Mouse (Mus musculus): Measurements from ENCODE around the gene Gale.
A peak's percentile ranks its signal among the peaks of the same experiment; 100 is the strongest.

The Gale gene

DNA sequence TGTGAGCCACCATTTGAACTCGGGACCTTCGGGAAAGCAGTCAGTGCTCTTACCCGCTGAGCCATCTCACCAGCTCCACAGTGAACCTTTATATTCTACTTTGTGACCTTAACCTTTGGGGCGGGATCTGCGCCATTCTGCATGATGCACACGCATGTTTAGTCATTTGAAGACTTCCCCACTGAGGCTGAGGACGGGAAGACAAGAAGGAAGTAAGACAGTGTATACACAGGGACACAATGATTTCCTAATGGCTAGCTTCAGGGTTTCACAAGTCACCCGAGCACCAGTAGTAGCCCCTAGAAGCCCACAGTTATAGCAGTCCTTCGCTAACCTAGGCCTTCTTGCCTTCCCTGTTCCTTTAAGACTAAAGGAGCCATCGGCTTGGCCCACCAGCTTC, 17.8 kb upstream of the Gale start:
- peak; percentile 47 for DNase-seq

DNA sequence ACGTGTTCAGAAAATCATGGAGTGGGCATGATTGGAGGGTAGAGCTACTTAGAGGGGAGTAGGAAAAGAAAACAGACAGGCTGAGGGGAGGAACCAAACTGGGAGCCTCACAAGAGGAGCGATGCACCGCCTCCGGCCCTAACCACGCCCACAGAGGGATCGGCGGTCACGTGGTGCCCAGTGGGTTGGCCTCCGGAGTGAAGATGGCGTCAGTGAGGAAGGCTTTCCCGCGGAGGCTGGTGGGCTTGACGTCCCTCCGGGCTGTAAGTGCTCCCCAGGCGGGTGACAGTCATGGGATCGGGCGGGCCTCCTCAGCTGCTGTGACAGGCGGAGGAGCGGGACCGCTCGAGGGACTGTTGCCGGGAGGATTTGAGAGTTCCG, 17.3 kb upstream of the Gale start, which contains the start of gene Hmgcl:
Gene Hmgcl, plus strand, starts transcription at position 171 of the 381 bp plus-strand sequence.
- peak; percentile 92 for DNase-seq

DNA sequence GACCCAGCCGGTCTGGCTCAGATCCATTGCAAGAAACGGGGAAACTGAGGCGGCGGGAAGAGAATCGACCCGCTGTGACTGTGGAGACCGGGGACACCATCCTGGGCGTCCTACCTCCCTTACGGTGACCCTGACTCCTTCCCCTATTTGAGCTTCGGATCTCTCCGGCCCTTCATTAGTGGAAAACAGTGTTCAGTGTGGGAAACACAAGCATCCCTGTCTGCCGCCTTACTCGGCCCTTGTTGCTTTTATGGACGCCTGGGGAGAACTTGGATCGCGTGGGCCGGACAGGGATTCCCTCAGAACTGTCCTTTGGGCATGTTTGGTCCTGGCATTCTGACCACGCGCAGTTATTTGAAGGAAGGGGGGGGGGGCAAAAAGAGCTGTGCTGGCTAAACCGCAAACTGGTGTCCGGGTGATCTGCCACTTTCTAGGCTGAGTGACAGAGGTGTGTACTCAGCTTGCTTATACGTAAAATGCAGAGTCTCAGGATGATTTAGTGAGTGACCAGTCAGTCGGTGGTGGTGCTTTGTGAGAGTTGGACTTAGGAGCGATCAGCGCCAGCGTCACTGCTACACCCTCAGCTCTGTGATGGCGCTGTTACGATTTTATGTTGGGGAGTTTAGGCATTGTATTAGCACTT, 16.7 kb upstream of the Gale start:
- DNase-seq = peak; percentile 57

DNA sequence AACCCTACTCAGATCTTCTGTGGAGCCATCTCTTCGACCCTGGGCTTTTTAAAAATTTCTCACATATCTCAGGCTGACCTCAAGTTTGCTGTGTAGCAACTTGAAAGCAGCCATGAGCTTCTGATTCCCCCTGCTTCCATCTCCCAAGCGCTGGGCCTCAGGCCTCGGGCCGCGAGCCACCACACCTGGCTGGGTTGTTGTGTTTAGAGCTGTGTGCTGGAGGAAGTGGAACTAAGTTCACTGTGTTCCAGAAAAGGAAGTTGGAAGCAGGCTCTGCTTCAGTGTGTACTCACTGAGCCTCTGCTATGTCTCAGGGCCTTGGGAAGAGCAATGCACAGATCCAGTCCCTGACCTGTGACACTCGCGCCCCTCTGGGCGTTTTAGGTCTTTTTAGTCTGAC, 15.4 kb upstream of the Gale start:
- DNase-seq = no peak

DNA sequence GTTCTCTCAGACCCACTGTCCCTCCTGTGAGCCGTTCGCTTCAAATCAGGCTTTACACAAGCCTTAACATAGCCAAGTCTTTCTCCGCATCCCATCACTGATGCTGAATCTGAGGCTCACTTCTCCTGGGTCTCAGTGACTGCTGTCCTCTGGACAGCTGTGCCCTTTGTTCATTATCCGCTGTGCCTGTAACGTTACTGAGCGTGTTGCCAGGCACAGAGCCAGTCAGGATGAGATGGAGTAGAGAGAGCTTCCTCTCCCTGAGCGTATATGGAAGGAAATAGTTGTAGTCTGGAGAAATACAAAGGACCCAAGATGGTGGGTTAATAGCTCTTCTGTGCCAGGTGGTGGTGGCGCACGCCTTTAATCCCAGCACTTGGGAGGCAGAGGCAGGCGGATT, 14.1 kb upstream of the Gale start:
- peak; percentile 42 for DNase-seq

DNA sequence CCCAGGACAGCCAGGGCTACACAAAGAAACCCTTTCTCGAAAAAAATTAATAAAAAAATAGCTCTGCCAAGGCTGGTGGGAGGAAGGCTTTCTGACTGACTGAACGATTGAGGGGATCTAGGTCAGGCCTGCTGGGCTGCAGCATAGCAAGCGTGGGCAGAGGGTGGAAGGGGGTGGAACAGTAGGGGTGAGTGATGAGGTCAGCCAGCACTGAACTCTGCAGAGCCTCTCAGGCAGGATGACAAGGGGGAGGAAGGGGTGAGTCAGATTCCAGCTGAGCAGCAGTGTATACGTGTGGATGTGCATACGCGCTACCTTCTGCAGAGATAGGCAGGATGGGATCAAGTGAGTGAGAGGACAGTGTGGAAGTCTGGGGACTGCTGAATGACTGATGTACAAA, 13.6 kb upstream of the Gale start:
- DNase-seq = peak; percentile 86

DNA sequence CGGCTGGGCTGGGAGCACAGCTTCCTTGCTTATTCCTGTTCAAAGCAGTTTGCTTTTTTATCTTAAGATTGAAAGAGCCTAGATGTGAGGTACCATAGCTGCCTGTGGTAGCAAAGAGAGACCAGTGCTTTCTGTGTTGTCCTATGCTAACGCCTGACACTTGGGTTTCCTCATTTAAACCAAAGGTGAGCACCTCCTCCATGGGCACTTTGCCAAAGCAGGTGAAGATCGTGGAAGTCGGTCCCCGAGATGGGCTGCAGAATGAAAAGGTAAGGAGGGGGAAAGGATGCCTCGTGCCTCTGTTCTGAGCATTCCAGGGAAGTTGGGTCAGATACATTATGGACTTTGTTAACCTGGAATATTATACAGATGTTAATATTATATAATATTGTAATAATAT, 13.2 kb upstream of the Gale start:
- DNase-seq = peak; percentile 62

DNA sequence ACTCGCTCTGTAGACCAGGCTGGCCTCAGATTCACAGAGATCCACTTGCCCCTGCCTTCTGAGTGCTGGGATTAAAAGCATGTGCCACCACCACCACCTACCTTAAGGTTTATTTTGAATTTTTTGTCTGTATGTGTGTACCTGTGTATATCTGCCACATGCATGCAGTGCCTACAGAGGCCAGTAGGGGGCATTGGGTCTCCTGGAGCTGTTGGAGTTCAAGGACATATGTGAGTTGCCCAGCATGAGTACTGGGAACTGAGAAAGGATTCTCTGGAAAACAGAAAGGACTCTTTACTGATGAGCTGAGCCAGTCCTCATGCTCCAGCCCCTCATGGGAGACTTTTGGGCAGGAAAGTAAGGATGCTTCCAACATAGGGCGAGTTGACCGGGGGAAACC, 12.0 kb upstream of the Gale start:
- DNase-seq = no peak

DNA sequence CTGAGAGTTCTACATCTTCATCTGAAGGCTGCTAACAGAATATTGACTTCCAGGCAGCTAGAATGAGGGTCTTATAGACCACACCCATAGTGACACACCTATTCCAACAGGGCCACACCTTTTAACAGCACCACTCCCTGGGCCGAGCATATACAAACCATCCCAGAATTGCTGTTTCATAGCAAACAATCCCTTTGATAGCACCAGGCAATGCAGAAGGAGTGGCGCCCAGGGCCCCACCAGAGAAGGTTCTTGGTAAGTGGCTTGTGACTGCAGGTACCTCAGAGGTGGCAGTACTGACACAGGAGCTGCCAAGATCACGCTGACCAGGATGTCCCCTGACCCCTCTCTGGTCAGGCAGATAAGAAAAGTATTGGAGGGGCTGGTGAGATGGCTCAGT, 10.3 kb upstream of the Gale start:
- DNase-seq = no peak

DNA sequence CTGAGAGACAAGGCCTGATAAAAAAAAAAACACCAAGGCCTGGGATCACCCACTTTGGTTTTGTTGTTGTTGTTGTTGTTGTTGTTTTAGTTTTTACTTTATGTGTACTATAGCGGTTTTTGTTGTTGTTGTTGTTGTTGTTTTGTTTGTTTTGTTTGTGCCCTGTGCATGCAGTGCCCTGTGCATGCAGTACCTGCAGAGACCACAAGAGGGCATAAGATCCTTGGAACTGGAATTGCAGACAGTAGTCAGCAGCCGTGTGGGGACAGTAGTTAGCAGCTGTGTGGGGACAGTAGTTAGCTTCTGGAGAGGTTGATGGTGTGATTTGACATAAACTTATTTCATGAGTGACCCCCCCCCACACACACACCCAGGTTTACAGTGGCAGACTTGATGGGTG, 9.3 kb upstream of the Gale start:
- DNase-seq = peak; percentile 61

DNA sequence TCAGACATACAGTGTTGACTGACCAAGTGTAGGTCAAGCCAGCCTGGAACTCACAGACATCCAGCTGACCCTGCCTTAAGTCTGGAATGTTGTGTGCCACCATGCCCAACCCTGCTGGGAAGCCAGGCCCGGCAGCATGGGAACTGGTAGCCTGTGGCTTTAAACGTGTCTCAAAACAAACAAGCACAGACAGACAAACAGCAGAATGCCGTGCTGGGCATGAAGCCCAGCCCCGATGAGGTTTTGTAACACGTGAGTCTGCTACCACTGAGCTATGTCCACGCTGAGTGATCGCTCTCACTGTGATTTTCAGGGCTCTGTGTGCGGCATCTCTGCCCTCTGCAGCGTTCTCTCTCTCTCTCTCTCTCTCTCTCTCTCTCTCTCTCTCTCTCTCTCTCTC, 7.6 kb upstream of the Gale start:
- DNase-seq = no peak

DNA sequence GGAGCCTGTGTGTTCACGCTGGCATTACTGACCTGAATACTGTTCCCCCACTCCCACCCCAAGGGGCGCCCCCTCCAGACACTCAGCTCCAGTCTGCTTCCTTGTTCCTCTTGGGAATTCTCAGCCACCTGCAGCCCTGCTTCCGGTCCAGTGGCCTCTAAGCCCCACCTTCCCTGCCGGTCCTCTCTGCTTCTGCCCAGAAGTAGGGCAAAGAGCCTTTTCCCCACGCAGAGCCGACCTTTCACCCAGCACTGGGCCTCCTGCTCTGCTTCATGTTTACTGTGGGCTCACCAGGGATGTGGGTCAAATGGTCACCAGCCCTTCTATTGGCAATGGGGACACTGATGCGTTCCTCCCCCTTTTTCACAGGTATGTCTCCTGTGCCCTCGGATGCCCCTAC, 5.2 kb upstream of the Gale start:
- DNase-seq = no peak

DNA sequence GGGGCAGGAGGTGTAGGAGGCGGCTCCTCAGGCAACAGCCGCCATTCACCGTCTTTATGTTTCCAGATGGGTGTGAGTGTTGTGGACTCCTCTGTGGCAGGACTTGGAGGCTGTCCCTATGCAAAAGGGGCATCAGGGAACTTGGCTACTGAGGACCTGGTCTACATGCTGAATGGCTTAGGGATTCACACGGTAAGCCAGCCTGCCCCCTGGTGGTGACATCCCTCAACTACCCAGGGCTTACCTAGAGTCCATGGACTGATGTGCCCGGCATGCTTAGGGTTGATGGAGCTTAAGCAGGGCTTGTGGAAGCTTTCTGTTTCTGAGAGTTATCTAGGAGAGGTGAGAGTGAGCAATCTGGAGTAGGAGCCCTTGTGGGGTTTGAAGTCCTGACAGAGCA, 2.8 kb upstream of the Gale start:
- DNase-seq = peak; percentile 76

DNA sequence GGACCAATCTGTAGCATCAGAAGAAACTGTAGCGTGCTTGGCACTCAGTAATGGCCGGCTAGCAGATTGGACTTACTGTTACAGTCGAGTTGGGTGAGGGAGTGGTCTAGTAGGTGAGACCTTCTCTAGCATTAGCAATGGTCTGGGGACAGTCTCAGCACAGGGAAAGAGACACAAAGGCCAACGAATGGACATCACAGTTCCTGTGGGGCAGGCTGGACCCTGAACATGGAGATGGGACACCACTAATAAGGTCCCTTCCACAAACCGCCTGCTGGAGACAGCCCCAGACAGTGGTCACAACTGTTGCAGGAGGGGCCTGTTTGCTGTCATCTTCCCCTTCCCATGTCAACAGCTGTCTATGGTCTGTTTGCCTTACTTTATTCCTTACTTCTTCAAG, 1.8 kb upstream of the Gale start:
- peak; percentile 42 for DNase-seq

DNA sequence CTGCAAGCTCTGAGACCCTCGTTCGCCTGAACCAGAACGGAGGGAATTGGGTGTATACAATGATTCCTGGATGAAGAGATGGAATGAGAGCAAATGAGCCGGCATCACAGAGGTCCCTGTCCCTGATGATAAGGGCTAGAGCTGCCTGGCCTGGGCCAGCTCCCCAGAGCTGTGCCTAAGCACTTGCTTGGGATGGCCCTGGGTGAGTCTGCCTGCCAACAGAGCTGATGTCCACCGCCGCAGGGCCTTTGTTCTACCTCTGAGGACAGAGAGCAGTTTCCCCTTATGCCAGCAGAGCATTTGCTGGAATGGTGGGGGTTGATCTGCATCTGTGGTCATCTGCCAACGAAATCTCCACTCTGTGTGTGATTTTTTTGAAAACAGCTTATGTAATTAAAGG, 1.3 kb upstream of the Gale start:
- peak; percentile 63 for DNase-seq

DNA sequence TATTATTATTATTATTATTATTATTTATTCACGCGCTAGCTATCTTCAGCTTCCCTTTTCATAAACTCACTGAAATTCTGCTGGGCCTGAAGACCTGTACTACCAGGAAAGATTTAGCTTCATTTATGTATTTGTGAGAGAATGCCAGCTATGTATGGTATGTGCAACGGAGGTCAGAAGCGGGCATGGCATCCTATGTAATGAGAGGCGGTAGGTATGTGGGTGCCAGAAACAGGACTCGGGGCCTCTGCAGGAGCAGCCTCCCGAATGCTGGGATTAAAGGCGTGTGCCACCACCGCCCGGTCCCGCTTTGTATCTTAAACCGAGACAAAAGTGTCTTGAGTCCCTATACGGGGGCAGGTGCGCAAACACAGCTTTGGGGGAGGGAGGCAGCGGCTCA, 581 bp upstream of the Gale start:
- no peak for DNase-seq

DNA sequence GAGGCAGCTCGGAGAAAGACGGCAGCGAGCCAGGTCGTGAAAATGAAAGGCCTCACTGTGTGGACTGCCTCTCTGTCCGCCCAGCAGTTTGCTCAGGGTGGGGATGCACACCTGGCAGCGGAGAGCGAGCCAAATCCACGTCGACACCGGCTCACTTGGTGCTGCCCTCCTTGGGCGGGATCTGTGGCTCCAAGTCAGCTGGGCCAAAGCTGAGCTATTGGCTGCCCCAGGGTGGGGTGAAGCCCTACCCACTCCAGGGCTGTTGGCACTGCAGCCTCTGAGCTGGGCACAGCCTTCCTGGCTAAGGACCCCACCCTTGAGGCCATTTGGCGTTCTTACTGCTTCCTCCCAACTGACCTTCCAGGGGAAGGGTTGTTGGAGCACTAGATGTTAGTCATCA, 899 bp downstream of the Gale start:
- peak; percentile 83 for DNase-seq

DNA sequence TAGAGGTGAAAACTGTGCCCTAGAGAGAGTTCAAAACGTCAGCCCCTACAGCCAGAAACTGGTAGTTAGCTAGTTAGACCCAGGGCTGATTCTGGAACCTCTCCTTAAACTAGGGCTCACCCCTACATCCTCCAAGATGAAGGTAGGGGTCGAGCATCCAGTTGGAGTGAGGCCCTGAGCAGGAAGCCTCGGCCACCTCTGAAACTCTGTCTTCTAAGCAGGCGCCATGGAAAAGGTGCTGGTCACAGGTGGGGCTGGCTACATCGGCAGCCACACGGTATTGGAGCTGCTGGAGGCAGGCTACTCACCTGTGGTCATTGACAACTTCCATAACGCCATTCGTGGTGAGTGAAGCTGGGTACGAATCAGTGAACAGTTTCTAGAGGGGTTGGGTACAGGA, 1.6 kb downstream of the Gale start:
- peak; percentile 38 for DNase-seq

DNA sequence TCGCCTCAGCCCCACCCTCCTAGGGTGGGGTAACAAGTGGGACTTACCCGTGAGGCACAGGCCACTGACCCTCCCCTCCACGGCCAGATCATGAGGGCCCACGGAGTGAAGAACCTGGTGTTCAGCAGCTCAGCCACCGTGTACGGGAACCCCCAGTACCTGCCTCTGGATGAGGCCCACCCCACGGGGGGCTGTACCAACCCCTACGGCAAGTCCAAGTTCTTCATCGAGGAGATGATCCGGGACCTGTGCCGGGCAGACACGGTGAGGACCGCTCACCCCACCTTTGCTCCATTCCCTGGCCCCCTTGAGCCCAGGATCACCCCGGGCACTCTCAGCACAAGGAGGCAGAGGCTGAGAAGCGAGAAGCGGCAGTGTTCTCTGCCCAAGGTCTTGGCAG, 2.8 kb downstream of the Gale start:
- DNase-seq = peak; percentile 59

DNA sequence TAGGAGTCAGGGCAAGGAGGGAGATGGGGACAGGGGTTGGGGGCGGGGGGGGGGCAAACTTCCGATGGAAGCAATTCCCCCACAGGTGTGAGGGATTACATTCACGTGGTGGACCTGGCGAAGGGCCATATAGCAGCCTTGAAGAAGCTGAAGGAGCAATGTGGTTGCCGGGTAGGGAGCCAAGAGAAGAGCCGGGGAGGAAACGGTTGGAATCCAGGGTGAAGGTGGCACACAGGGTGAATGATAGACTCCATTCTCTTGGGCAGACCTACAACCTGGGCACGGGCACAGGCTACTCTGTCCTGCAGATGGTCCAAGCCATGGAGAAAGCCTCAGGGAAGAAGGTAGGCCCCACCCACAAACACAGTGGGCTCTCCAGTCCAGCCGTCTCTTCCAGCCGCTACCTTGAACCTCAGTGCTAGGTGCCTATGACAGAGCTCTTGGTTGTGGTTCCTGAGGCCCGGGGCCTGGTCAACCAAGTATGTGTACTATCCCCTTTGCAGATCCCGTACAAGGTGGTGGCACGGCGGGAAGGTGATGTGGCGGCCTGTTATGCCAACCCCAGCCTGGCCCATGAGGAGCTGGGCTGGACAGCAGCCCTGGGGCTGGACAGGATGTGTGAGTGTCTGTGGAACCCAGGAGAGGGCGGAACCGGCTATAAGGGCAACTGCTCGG, 3.7 kb downstream of the Gale start:
- peak; percentile 60 for DNase-seq

DNA sequence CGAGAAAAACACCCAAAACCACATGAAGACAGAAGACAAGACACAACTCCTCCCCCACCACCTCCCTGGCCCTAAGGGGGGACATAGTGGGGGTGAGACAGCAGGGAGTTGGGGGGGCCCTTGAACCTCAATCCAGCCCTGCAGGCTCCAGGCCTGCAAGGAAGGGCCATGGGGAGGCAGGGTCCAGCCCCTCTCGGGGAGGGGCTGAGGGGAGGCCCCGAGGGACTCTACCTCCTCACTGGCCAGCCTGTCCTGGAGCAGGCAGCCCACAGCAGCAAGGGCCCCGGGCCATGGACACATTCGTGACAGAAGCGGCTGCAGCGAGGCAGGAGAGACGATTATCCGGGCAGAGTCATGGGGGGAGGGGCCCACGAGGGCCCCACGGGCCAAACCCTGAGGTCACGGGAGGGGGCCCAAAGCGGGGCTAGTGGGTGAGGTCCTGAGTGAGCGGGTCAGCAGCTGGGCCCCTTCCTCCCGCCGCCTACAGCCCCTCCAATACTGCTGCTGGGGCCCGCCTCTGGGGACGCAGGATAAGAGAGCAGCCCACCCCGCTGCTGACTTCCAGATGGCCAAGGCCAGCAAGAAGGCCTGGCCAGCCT, 4.8 kb downstream of the Gale start:
- DNase-seq = peak; percentile 60

DNA sequence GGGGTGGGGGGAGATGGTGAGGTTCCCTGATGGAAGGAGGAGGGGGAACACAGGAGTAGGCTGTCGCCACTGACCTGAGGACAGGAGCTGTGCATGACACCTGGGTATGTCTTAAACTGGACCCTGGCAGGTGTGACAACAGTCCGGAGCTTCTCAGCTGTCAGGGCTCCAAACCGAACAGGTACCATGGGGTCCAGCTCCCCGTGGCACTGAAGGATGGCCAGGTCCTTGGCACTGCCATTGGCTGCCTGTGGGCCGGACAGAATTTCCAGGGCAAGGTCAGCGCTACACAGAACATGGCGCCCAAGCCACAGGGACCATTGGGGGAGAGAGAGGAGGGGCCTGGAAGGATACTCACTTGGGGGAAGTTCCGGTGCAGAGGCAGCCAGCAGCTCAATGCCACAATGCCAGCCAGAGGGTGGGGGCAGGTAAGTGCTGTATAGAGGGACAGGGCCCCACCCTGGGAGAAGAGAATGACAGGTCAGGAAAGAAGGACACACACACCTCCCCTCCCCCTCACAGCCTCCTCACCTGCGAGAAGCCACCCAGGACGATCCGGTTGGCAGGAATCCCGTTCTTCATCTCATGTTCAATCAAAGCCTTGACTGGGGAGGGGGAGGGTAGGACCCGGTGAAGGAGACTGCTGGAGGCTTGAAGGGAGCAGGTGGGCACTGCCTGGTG, 5.7 kb downstream of the Gale start:
- DNase-seq = peak; percentile 57

DNA sequence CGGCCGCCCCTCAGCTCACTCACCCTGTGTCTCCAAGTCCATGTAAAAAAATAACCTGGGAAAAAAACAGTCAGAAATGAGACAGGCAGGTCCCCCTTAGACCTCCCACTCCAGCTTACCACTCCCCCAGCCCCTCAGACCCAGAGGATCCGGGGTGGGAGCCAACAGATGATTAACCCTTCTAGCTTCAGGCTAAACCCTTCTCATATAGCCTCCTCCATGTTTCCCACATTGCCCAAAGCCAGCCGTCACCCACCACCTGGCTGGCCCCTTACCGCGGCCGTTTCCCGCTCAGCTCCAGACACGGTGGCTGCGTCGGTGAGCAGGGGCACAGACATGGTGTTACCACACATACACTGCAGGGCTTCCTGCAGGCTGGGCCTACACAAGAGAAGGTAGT, 7.1 kb downstream of the Gale start:
- DNase-seq = peak; percentile 27
